Mouse (Mus musculus) midbrain, embryonic 13.5 days (tissue): ENCODE results near the gene Pi4kb. TPM values are rescaled to one million over a fixed set of nuclear protein-coding genes. Genes with fewer than 3 reads are reported as not detected.

ENCODE experiments used
- ATAC-seq: fragments of 200-750 bp; cut with Nextera tagmentation; 2 replicates; pipeline ENCODE4 v1.8.0; 2017; ENCODE audit warnings: mild to moderate bottlenecking, moderate TSS enrichment, moderate library complexity
- H3K27ac ChIP-seq: fragments of 300-500 bp; sonication (generic); 2 replicates; pipeline ENCODE4 v1.5.1; 2015; ENCODE audit warnings: inconsistent platforms, mild to moderate bottlenecking, moderate library complexity
- H3K27me3 ChIP-seq: fragments of 300-500 bp; sonication (generic); 2 replicates; pipeline ENCODE4 v1.6.1; 2015; ENCODE audit warnings: mild to moderate bottlenecking, inconsistent platforms
- H3K36me3 ChIP-seq: fragments of 300-500 bp; sonication (generic); 2 replicates; pipeline ENCODE4 v1.6.1; 2015; ENCODE audit warnings: mild to moderate bottlenecking, inconsistent platforms
- H3K4me1 ChIP-seq: fragments of 300-500 bp; sonication (generic); replicated peaks from 2 replicates; pipeline ENCODE4 v1.6.1; 2015; ENCODE audit warnings: inconsistent platforms
- H3K4me2 ChIP-seq: fragments of 300-500 bp; sonication (generic); replicated peaks from 2 replicates; pipeline ENCODE4 v1.6.1; 2015; ENCODE audit warnings: moderate library complexity, mild to moderate bottlenecking, inconsistent platforms
- H3K4me3 ChIP-seq: fragments of 300-500 bp; sonication (generic); replicated peaks from 2 replicates; pipeline ENCODE4 v1.5.1; 2015; ENCODE audit warnings: mild to moderate bottlenecking, inconsistent platforms
- H3K9ac ChIP-seq: fragments of 300-500 bp; sonication (generic); replicated peaks from 2 replicates; pipeline ENCODE4 v1.6.1; 2015; ENCODE audit warnings: mild to moderate bottlenecking, inconsistent platforms
- H3K9me3 ChIP-seq: fragments of 300-500 bp; sonication (generic); 2 replicates; pipeline ENCODE4 v1.6.1; 2016; ENCODE audit warnings: mild to moderate bottlenecking, inconsistent platforms
- WGBS: fragments of 180-500 bp; shearing (Covaris S2); methylation state at CpG from one replicate; pipeline ENCODE4 v1.1.7; 2015; 5-methylcytosine and 5-hydroxymethylcytosine counted together
- polyA plus RNA-seq: library from polyadenylated mRNA; unstranded; fragments of >200 nt; fragmentation: Nextera tagmentation; extraction: Ambion mirVana; gene quantifications from 2 replicates; pipeline ENCODE4 v1.2.1, GENCODE M21; 2015

Pi4kb gene
- polyA plus RNA-seq, 1 experiment from 2014 or later = 24.7 TPM

GRCm38 (mm10) chr3:94964989-94965388, 9.5 kb upstream of the Pi4kb start:
- Histone ChIP-seq H3K4me2 (no peak overlapping the region), H3K27ac (no peak overlapping the region), H3K9me3 (no peaks in the 10 kb centered on the region), H3K4me1 (peaks cover under 1% of the 10 kb centered on the region), H3K27me3 (no peaks in the 10 kb centered on the region), H3K36me3 (no peaks in the 10 kb centered on the region), H3K9ac (no peak overlapping the region), H3K4me3 (no peak overlapping the region)
- WGBS = 100% methylated on average over 1 of the region's 1 CpGs
- no peak for ATAC-seq

- H3K4me3 ChIP-seq = no peak overlapping the region
- H3K4me1 ChIP-seq = no peaks in the 10 kb centered on the region
- H3K36me3 ChIP-seq = no peaks in the 10 kb centered on the region
- H3K9ac ChIP-seq = no peak overlapping the region
- no peak for ATAC-seq
- no peak overlapping the region for H3K27ac ChIP-seq
- WGBS = 88% methylated on average over 1 of the region's 1 CpGs
- H3K4me2 ChIP-seq = no peak overlapping the region
- H3K9me3 ChIP-seq = no peaks in the 10 kb centered on the region
- H3K27me3 ChIP-seq = no peaks in the 10 kb centered on the region
Observed at GRCm38 (mm10) chr3:94965878-94966277, 8.7 kb upstream of the Pi4kb start.

- WGBS = 88% methylated on average over 3 of the region's 3 CpGs
- Histone ChIP-seq H3K9ac (no peak overlapping the region), H3K27me3 (no peaks in the 10 kb centered on the region), H3K4me3 (no peak overlapping the region), H3K27ac (no peak overlapping the region), H3K36me3 (no peaks in the 10 kb centered on the region), H3K9me3 (no peaks in the 10 kb centered on the region), H3K4me2 (no peak overlapping the region), H3K4me1 (peaks cover 20% of the 10 kb centered on the region)
- ATAC-seq = no peak
Observed at GRCm38 (mm10) chr3:94972552-94972951, 2.0 kb upstream of the Pi4kb start.

- Histone ChIP-seq H3K4me1 (peaks cover 20% of the 10 kb centered on the region), H3K27me3 (no peaks in the 10 kb centered on the region), H3K27ac (no peak overlapping the region), H3K4me3 (peak overlapping the region; percentile 89; the same call in 1 of the 2 replicates), H3K9me3 (no peaks in the 10 kb centered on the region), H3K36me3 (no peaks in the 10 kb centered on the region), H3K4me2 (peak overlapping the region; percentile 70), H3K9ac (no peak overlapping the region)
- 84% methylated on average over 5 of the region's 5 CpGs for whole genome bisulfite sequencing
- ATAC-seq = no peak
Observed at GRCm38 (mm10) chr3:94973620-94974019, 911 bp upstream of the Pi4kb start.

- peak; percentile 56 for ATAC-seq
Observed at GRCm38 (mm10) chr3:94974026-94974527, 454 bp upstream of the Pi4kb start.

GRCm38 (mm10) chr3:94984312-94984711, 9.8 kb downstream of the Pi4kb start:
- no peak overlapping the region for H3K27ac ChIP-seq
- H3K4me1 ChIP-seq = peaks cover 6% of the 10 kb centered on the region
- H3K9me3 ChIP-seq = no peaks in the 10 kb centered on the region
- peaks cover 64% of the 10 kb centered on the region for H3K36me3 ChIP-seq
- H3K4me2 ChIP-seq = no peak overlapping the region
- WGBS = 94% methylated on average over 11 of the region's 11 CpGs
- H3K27me3 ChIP-seq = no peaks in the 10 kb centered on the region
- no peak for ATAC-seq
- H3K9ac ChIP-seq = no peak overlapping the region
- H3K4me3 ChIP-seq = no peak overlapping the region

More at GRCm38 (mm10) chr3:94974026-94974527, 454 bp upstream of the Pi4kb start:
- Histone ChIP-seq H3K36me3 (peaks cover 1% of the 10 kb centered on the region), H3K4me2 (peak overlapping the region; percentile 70), H3K4me3 (peak overlapping the region; percentile 89), H3K9me3 (no peaks in the 10 kb centered on the region), H3K9ac (peak overlapping the region; percentile 44), H3K27me3 (no peaks in the 10 kb centered on the region), H3K27ac (no peak overlapping the region), H3K4me1 (peaks cover 22% of the 10 kb centered on the region)
- WGBS = 21% methylated on average over 9 of the region's 9 CpGs

GRCm38 (mm10) chr3:94985513-94985912, 11.0 kb downstream of the Pi4kb start:
- H3K27ac ChIP-seq = no peak overlapping the region
- 97% methylated on average over 2 of the region's 2 CpGs for WGBS
- peaks cover 7% of the 10 kb centered on the region; the same call in 1 of the 2 replicates for H3K4me1 ChIP-seq
- no peak overlapping the region for H3K9ac ChIP-seq
- no peaks in the 10 kb centered on the region for H3K27me3 ChIP-seq
- no peak overlapping the region for H3K4me3 ChIP-seq
- peaks cover 70% of the 10 kb centered on the region for H3K36me3 ChIP-seq
- no peaks in the 10 kb centered on the region for H3K9me3 ChIP-seq
- H3K4me2 ChIP-seq = no peak overlapping the region
- ATAC-seq = no peak

- Histone ChIP-seq H3K36me3 (peaks cover 66% of the 10 kb centered on the region), H3K4me3 (no peak overlapping the region), H3K27me3 (no peaks in the 10 kb centered on the region), H3K4me1 (peaks cover 7% of the 10 kb centered on the region; the same call in 1 of the 2 replicates), H3K9me3 (no peaks in the 10 kb centered on the region), H3K27ac (no peak overlapping the region), H3K9ac (no peak overlapping the region), H3K4me2 (no peak overlapping the region)
- ATAC-seq = no peak
Observed at GRCm38 (mm10) chr3:94987578-94987977, 13.0 kb downstream of the Pi4kb start.

GRCm38 (mm10) chr3:94989159-94989761, 14.7 kb downstream of the Pi4kb start:
- Histone ChIP-seq H3K27me3 (no peaks in the 10 kb centered on the region), H3K4me2 (no peak overlapping the region), H3K36me3 (peaks cover 73% of the 10 kb centered on the region), H3K27ac (no peak overlapping the region), H3K4me3 (no peak overlapping the region), H3K9ac (no peak overlapping the region), H3K9me3 (no peaks in the 10 kb centered on the region), H3K4me1 (peaks cover 7% of the 10 kb centered on the region; the same call in 1 of the 2 replicates)
- no peak for ATAC-seq
- WGBS = 59% methylated on average over 9 of the region's 9 CpGs

- Histone ChIP-seq H3K4me2 (no peak overlapping the region), H3K27me3 (no peaks in the 10 kb centered on the region), H3K4me1 (no peaks in the 10 kb centered on the region), H3K27ac (no peak overlapping the region), H3K4me3 (no peak overlapping the region), H3K9ac (no peak overlapping the region), H3K9me3 (no peaks in the 10 kb centered on the region), H3K36me3 (peaks cover 91% of the 10 kb centered on the region)
- 46% methylated on average over 2 of the region's 2 CpGs for WGBS
- ATAC-seq = no peak
Observed at GRCm38 (mm10) chr3:94996946-94997345, 22.4 kb downstream of the Pi4kb start.

- H3K9ac ChIP-seq = no peak overlapping the region
- H3K27me3 ChIP-seq = no peaks in the 10 kb centered on the region
- WGBS = 52% methylated on average over 4 of the region's 4 CpGs
- peaks cover 86% of the 10 kb centered on the region for H3K36me3 ChIP-seq
- peaks cover 13% of the 10 kb centered on the region for H3K4me1 ChIP-seq
- no peak overlapping the region for H3K27ac ChIP-seq
- H3K9me3 ChIP-seq = no peaks in the 10 kb centered on the region
- no peak overlapping the region for H3K4me2 ChIP-seq
- ATAC-seq = peak; percentile 43
- H3K4me3 ChIP-seq = no peak overlapping the region
Observed at GRCm38 (mm10) chr3:95002569-95002968, 28.0 kb downstream of the Pi4kb start.

- Histone ChIP-seq H3K27me3 (no peaks in the 10 kb centered on the region), H3K9ac (no peak overlapping the region), H3K4me1 (peaks cover 13% of the 10 kb centered on the region), H3K4me2 (no peak overlapping the region), H3K27ac (no peak overlapping the region), H3K36me3 (peaks cover 87% of the 10 kb centered on the region), H3K9me3 (no peaks in the 10 kb centered on the region), H3K4me3 (no peak overlapping the region)
- no peak for ATAC-seq
Observed at GRCm38 (mm10) chr3:95003273-95003672, 28.7 kb downstream of the Pi4kb start.

GRCm38 (mm10) chr3:95005651-95006050, 31.1 kb downstream of the Pi4kb start:
- peaks cover 13% of the 10 kb centered on the region for H3K4me1 ChIP-seq
- no peak overlapping the region for H3K27ac ChIP-seq
- no peak overlapping the region for H3K9ac ChIP-seq
- 86% methylated on average over 3 of the region's 3 CpGs for WGBS
- no peaks in the 10 kb centered on the region for H3K27me3 ChIP-seq
- H3K36me3 ChIP-seq = peaks cover 91% of the 10 kb centered on the region
- ATAC-seq = no peak
- no peaks in the 10 kb centered on the region for H3K9me3 ChIP-seq
- no peak overlapping the region for H3K4me2 ChIP-seq
- H3K4me3 ChIP-seq = no peak overlapping the region
